Comparison of ENCODE assay signal across 14 mouse cellular contexts in genomic region chr11:17106936-17107335, GRCm38 (mm10). TPM values are rescaled to one million over a fixed set of nuclear protein-coding genes. Genes with fewer than 3 reads are reported as not detected.
DNase-seq lines count a peak whose midpoint lies in the region.
"Had no signal": no experiment of that assay in that cellular context is flagged by ENCODE, and none has a peak within 500 bp of the region (broad histone marks: within the 10 kb centered on the region; RNA-seq: fewer than 3 reads in every experiment).

No protein-coding gene starts in this region.

- intact Hi-C loops in left cerebral cortex, postnatal 4 days (cut with DNase I): no loop called here
- intact Hi-C loops in left cerebral cortex, postnatal 14 days (cut with DNase I): loop anchor here (5.0 kb wide), 1 partner anchor 50 kb away; the partner anchor contains the start of gene Ppp3r1

- peak; percentile 46 for DNase-seq in left cerebral cortex, adult 11 months (ENCODE audit: low spot score)
- DNase-seq in left cerebral cortex, postnatal 4 days: no peak
- peak; percentile 22 to 28 for DNase-seq in layer of hippocampus, postnatal 10 days (ENCODE audit: low spot score in 2 of 2)
- peak; percentile 52 to 85 for DNase-seq in left cerebral cortex, postnatal 14 days (ENCODE audit: low spot score in 2 of 2)
- peak; percentile 66 to 68 for DNase-seq in right cerebral cortex, postnatal 36 days (ENCODE audit: low spot score in 2 of 2)
- DNase-seq in kidney, adult 11 months: no peak
- DNase-seq in cerebellum, postnatal 4 days (ENCODE audit: low spot score in 2 of 2): no peak
- DNase-seq in kidney, adult 9 months: no peak
- DNase-seq: adrenal gland, postnatal 14 days; cerebellum, adult 11 months; cerebellum, postnatal 14 days; gastrocnemius, postnatal 36 days; lung, embryonic 14.5 days; lung, postnatal 36 days had no signal

RNA-seq across cellular contexts. Expression of gene Ppp3r1, which starts 52.1 kb away (rescaled TPM):
- 100 to 1,000 TPM; 217 to 218 TPM for total RNA-seq in left cerebral cortex, postnatal 4 days (2021)
- total RNA-seq in layer of hippocampus, postnatal 10 days (2021): 100 to 1,000 TPM; 423 to 437 TPM
- total RNA-seq in left cerebral cortex, postnatal 14 days (2021): 100 to 1,000 TPM; 697 to 717 TPM

RNA-seq across cellular contexts. Expression of gene Plek, which starts 54.8 kb away (rescaled TPM):
- total RNA-seq in left cerebral cortex, postnatal 4 days (2021): 1 to 10 TPM; 4.4 to 4.5 TPM
- total RNA-seq in layer of hippocampus, postnatal 10 days (2021): 1 to 10 TPM; 4.5 to 4.6 TPM
- 1 to 10 TPM; 4.5 to 5.5 TPM for total RNA-seq in left cerebral cortex, postnatal 14 days (2021)

RNA-seq across cellular contexts. Expression of gene Cnrip1, which starts 55.5 kb away (rescaled TPM):
- total RNA-seq in left cerebral cortex, postnatal 4 days (2021): 100 to 1,000 TPM; 191 to 194 TPM
- total RNA-seq in layer of hippocampus, postnatal 10 days (2021): 100 to 1,000 TPM; 154 to 175 TPM
- total RNA-seq in left cerebral cortex, postnatal 14 days (2021): 100 to 1,000 TPM; 151 to 156 TPM

Comparison
In these comparisons a context has a peak if more than half of its experiments do, and no peak if none do; other contexts are left out.
1. DNase-seq: peak in left cerebral cortex, adult 11 months (single experiment), layer of hippocampus, postnatal 10 days (2 of 2), left cerebral cortex, postnatal 14 days (2 of 2) and right cerebral cortex, postnatal 36 days (2 of 2); none in left cerebral cortex, postnatal 4 days (single experiment), kidney, adult 11 months (single experiment), cerebellum, postnatal 4 days (0 of 2) and kidney, adult 9 months (single experiment).